Mouse (Mus musculus) left cerebral cortex, adult 8-10 months (tissue): ENCODE data around the gene Zfp865. TPM values are rescaled to one million over a fixed set of nuclear protein-coding genes. Genes with fewer than 3 reads are reported as not detected.
A peak's percentile ranks its signal among the peaks of the same experiment; 100 is the strongest.
"Not testable (repeated sequence)": the region's sequence is repeated elsewhere in the genome, so short reads cannot be mapped to it uniquely, and the experiment has no call there.

ENCODE experiments used
- DNase-seq, 2 experiments: peaks; one replicate each; pipeline ENCODE4 v3.0.0; 2022; ENCODE audit warnings: low spot score in 2 of 2
- total RNA-seq, 4 experiments: library from RNA; stranded (reverse); gene quantifications; 2 replicates each; pipeline ENCODE4 v1.2.4; 2022

The Zfp865 gene
- total RNA-seq, 4 experiments from 2014 or later = 33.5 to 38.8 (median 35.8) TPM

- DNase-seq = peak; percentile 82 to 93
Observed at GRCm38 (mm10) chr7:5015118-5016001, 4.8 kb upstream of the Zfp865 start, which contains the start of gene Gm44973. Gm44973 (plus strand) TSS chr7:5015496.

- DNase-seq = no peak
Observed at GRCm38 (mm10) chr7:5016057-5016456, 4.1 kb upstream of the Zfp865 start.

- DNase-seq = no peak
Observed at GRCm38 (mm10) chr7:5016920-5017319, 3.3 kb upstream of the Zfp865 start.

- peak in 1 of 2 experiments; percentile 34 for DNase-seq
Observed at GRCm38 (mm10) chr7:5017352-5017751, 2.8 kb upstream of the Zfp865 start.

GRCm38 (mm10) chr7:5017931-5018330 is 2.2 kb upstream of the Zfp865 start:
- DNase-seq = no peak

GRCm38 (mm10) chr7:5019576-5019975 is 600 bp upstream of the Zfp865 start:
- DNase-seq = not testable (repeated sequence)

GRCm38 (mm10) chr7:5020685-5021084 is 509 bp downstream of the Zfp865 start:
- no peak for DNase-seq

GRCm38 (mm10) chr7:5021197-5021596 is 1.0 kb downstream of the Zfp865 start:
- no peak for DNase-seq

- no peak for DNase-seq
Observed at GRCm38 (mm10) chr7:5029543-5029942, 9.4 kb downstream of the Zfp865 start.

- DNase-seq = no peak
Observed at GRCm38 (mm10) chr7:5029946-5030345, 9.8 kb downstream of the Zfp865 start.

- DNase-seq = no peak
Observed at GRCm38 (mm10) chr7:5030554-5031275, 10.5 kb downstream of the Zfp865 start.

- no peak for DNase-seq
Observed at GRCm38 (mm10) chr7:5031496-5031895, 11.3 kb downstream of the Zfp865 start.

- DNase-seq = no peak
Observed at GRCm38 (mm10) chr7:5033818-5034217, 13.6 kb downstream of the Zfp865 start, which contains the start of gene 4632433K11Rik. 4632433K11Rik (plus strand) TSS chr7:5034118.

GRCm38 (mm10) chr7:5035628-5036027 is 15.5 kb downstream of the Zfp865 start:
- DNase-seq = no peak

- DNase-seq = no peak
Observed at GRCm38 (mm10) chr7:5036136-5036535, 16.0 kb downstream of the Zfp865 start.

GRCm38 (mm10) chr7:5037026-5037425 is 16.9 kb downstream of the Zfp865 start:
- DNase-seq = no peak

GRCm38 (mm10) chr7:5037467-5037866 is 17.3 kb downstream of the Zfp865 start:
- no peak for DNase-seq

- peak; percentile 88 to 95 for DNase-seq
Observed at GRCm38 (mm10) chr7:5038109-5038732, 18.0 kb downstream of the Zfp865 start, which contains the start of gene Zfp784. Zfp784 (minus strand) TSS chr7:5038446.

GRCm38 (mm10) chr7:5038940-5039339 is 18.8 kb downstream of the Zfp865 start:
- DNase-seq = no peak

GRCm38 (mm10) chr7:5044981-5045380 is 24.8 kb downstream of the Zfp865 start:
- no peak for DNase-seq

GRCm38 (mm10) chr7:5046112-5046511 is 25.9 kb downstream of the Zfp865 start:
- no peak for DNase-seq

GRCm38 (mm10) chr7:5047313-5047712 is 27.1 kb downstream of the Zfp865 start:
- no peak for DNase-seq
